Mouse (Mus musculus): Measurements from ENCODE around the gene BC049715.

- no peak for TF ChIP-seq GATA1 (IDR thresholded peaks at IDR 0.05; ENCODE audit: borderline replicate concordance, low read length)
- no peak for TF ChIP-seq FLI1 (IDR thresholded peaks at IDR 0.05; ENCODE audit: low read length)
These were observed 10.6 kb upstream of the BC049715 start for GRCm38 (mm10) chr6:136816826-136817225.
